Mouse (Mus musculus) C2C12 (cell line): ENCODE measurements at regions not wholly inside any gene's neighbourhood (a gene's known extent, or its start where the extent isn't known, plus 50 kb on each side); places are given as distances from the start of the nearest gene placed in this dataset.

Experiments used
- CTCF ChIP-seq: IDR thresholded peaks from one replicate; pipeline ENCODE4 v1.5.1; 2011; ENCODE audit not compliant: control insufficient read depth, insufficient read depth, insufficient read length
- MAX ChIP-seq: IDR thresholded peaks from one replicate; pipeline ENCODE4 v1.6.1; 2011; ENCODE audit warnings: mild to moderate bottlenecking, control low read depth

- TF ChIP-seq CTCF (no peak), MAX (no peak)
Observed at GRCm38 (mm10) chr10:118711529-118711928, 158.5 kb downstream of the Dyrk2 start.
